Mouse (Mus musculus) layer of hippocampus, adult 9-10 months (tissue): ENCODE measurements around the gene Rrp1.
"Not testable (repeated sequence)": the region's sequence is repeated elsewhere in the genome, so short reads cannot be mapped to it uniquely, and the experiment has no call there.

Experiments used
- DNase-seq: peaks from one replicate; pipeline ENCODE4 v3.0.0; 2022; ENCODE audit warnings: low spot score

The Rrp1 gene

DNA sequence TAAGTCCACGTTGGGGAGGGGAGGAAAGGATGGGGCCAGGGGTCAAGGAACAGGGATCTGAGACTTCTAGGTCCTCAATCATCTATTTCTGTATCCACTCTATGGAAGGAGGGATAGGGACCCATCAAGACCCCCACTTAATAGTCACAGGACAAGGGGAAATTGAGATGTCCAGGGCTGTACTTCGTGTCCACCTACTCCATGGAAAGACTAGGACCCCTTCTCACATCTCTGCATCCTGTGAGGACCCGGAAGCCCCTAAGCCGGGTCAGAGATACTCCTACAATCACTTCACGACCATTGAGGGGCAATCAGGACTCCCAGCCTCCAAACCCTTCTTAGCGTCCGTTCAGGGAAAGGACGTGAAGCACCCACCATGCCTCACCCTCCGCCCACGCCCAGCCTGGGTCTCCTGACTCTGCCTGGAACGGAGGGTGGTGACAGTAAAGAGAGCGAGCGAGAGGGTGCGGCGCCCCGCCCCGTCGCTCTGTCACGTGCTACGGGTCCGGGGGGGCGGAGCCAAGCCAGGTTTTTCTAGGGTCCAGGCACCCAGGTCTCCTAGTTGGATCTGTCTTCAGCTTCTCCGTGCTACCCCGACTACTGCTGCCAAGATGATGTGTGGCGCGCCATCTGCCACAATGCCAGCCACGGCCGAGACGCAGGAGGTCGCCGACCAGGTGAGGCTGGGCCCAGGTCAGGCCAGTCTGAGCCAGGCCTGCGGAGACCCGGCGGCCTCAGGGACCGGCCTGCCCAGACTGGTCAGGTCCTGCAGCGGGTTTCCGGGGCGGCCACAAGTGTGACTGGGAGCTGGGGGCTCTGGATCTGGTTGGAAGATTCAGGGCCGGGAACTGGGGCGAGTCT lies 12.6 kb upstream of the Rrp1 start, which contains the start of gene Cstb:
TSS of gene Cstb (plus strand) at position 489 of the 861 bp plus-strand sequence.
- peak; percentile 68 for DNase-seq

DNA sequence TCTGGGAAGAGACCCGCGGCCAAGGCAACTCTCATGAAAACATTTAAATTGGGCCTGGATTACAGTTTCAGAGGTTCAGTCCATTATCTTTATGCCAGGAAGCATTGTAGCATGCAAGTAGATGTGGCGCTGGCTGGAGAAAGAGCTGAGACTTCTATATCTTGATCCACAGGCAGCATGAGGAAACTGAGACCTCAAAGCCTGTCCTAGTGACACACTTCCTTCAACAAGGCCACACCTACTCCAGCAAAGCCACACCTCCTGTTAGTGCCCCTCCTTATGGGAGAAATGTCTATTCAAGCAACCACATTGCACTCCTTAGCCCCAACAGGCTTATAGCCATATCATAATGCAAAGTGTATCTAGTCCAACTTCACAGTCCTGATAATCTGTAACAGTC lies 9.8 kb upstream of the Rrp1 start:
- DNase-seq = no peak

DNA sequence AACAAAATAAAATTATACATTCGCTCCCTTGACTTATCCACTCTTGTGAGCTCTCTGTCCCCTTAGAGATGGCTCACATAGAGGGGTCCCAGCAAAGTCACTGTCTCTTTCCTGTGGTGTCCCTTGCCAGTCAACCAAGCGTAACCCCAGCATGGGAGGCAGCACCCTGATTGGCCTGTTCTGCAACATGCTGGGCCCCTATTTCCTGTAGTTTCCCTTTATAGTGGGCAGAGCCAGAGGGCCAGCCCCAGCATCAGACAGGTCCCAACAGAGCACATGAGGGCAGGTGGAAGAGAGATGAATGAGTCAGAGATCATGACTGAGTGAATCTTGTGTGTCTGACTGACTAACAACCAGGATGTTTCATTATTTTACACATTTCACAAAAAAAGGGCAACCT lies 8.1 kb upstream of the Rrp1 start:
- DNase-seq = no peak

DNA sequence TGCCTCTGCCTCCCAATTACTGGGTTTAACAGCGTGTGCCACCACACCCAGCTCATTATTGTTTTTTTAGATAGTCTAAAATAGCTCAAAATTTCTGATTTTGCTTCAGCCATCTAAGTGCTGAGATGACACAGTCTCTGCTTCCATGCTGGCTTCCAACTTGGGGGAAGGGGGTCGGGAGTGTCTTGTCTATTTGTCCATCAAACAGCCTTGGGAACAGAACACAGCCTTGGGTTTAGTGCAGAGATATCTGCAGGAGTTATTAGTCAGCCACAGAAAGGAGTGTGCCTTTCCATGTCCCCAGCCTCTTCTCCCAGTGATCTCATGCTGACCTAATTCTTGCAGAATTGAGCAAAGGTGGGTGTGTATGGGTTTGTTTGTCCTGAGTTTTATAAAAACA lies 5.9 kb upstream of the Rrp1 start:
- DNase-seq = no peak

DNA sequence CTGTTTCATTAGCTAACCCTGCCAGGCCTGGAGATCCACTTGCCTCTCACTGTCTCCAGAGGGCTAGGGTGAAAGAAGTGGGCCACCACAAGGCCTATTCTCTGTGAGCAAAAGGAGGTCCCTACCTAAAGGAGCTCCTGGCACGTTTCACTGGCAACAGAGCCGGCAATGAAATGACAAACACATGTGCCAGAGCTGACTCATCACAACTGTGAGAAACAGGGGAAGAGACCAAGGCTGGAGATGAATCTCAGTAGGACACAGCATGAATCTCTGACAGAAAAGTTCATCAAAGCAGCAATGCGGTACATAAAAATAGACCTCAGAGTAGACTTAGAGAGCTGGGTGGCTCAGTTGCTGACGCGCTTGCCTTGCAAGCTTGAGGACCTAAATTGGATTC lies 5.0 kb upstream of the Rrp1 start:
- DNase-seq = no peak

DNA sequence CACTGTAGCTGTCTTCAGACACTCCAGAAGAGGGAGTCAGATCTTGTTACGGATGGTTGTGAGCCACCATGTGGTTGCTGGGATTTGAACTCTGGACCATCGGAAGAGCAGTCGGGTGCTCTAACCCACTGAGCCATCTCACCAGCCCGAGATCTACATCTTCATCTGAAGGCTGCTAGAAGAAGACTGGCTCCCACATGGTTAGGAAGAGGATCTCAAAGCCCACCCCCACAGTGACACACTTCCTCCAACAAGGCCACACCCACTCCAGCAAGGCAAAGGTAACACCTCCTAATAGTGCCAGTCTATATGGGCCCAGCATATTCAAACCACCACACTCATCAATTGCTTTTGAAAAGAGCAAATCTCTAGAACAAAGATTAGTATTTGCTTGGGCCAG lies 2.1 kb upstream of the Rrp1 start:
- not testable (repeated sequence) for DNase-seq

DNA sequence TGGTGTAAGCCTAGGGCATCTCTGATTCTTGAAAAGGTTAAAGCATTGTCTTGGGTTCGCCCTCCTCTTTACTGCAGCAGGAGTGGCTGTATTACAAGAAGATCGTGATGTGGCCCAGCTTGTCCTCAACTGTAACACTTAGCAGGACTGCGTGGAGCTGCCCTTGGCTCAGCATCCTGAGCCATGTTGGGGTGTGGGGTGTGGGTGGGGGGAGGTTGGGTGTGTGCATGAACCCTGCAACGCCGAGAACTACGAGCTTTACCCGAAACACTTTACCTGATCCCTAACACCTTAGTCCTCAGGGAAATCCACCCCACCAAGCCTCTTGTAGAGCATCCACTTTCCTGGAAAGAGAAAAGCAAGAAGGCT lies 293 bp upstream of the Rrp1 start:
- no peak for DNase-seq

DNA sequence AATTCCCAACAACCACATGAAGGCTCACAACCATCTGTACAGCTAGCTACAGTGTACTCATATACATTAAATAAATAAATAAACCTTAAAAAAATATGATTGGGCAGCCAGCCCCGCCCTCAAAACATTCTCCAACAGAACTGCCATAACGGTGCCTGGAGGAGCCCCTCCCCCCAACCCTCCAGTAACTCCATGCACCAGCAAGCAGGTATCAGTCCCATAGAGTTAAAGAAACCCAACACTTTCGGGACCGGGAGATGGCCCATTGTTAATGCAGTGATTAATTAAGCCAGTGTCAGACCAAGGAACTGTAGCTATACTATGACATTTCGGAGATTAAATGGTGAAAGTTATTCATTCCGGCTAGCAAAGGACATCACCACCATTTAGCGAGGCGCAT lies 992 bp downstream of the Rrp1 start:
- DNase-seq = no peak

DNA sequence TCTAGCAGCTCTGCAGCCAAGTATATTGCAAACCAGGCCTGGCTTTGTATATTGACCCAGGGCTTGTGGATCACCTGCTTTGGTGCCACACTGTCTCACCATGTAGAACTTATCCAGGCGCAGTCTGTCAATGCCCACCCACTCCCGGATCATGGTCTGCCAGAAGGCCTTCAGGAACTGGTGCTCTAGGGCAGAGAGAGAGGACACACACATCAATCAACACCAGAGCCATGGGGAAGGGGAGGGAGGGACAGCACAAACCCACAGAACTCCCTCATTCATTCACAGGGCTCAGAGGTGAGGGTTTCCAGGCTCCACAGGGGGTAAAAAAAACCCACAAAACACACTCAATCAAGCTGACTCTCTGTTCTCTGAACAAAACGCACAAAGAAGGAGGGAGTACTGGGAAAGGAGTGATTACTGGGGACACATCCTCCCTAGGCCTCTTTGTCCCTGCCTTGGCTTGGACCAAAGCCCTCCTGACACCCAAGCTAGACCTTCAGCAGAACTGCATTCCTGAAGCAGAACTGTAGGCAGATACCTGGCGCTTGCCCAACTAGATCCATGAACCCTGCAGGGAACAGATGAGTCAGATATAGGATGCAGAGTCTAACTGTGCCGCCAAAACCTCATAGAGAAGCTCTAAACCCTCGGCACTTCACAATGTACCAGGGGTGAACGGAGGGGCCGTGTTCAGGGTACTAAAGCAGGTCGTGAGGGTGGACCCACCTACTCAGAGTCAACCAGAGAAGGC lies 3.6 kb downstream of the Rrp1 start:
- DNase-seq = no peak

DNA sequence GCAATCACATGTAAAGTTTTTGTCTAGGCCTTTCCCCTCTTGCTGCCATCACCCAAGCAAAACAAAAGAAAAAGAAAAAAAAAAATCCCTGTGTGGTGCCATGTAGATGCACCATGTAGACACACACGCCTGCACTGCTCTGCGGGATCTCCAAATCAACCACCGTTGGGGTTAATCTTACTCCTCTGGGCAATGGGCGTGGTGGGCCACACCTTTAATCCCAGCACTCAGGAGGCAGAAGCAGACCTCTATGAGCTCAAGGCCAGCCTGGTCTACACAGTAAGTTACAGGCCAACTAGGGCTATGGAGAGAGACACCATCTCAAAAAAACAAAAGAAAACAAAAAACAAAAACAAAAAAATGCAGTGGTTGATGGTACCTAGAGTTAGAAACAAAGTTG lies 5.7 kb downstream of the Rrp1 start:
- DNase-seq = no peak

DNA sequence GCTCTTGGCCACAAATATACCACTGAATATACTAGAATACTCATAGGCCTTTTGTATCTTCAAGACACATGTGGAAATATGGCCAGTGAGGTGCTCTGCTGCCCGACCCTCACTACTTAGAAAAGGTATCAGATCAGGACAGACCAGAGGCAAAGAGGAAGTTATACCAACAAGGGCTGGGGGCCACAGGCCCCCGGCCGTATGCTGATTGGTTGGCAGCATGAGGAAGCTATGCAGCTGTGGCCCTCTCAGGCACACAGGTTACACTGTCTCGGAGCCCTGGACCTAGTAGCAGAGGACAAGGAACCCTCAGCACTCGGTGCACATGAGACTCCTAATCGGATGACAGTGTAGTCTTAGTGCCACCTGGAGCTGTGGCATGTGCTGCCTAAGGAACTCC lies 6.7 kb downstream of the Rrp1 start:
- DNase-seq = no peak

DNA sequence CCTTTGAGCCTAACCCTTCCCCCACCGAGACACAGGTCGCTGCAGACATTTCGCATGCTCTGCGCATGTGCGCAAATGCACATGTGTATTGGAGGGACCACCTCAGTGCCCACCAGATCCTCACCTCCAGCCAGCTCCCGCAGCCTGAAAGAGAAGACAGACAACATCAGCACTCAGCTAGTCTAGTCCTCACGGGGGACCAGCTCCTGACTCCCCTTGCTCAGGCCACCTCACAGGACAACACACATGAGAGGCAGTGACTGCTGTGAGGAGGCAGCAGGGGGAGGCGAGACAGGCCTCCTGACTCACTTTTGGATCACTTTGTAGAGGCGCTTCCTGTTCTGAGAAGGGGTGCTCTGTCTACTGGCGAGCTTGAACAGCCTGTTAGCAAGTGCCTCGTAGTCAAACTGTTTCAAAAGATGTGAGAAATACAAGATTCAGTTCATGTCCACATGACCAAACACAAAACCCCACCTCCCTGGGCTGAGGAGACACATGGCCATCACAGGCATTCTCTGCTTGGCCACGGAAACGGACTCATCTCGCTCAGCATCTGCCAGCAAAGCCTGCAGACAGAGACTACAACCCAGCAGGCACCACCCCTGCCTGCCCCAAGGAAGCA lies 10.4 kb downstream of the Rrp1 start:
- DNase-seq = no peak

DNA sequence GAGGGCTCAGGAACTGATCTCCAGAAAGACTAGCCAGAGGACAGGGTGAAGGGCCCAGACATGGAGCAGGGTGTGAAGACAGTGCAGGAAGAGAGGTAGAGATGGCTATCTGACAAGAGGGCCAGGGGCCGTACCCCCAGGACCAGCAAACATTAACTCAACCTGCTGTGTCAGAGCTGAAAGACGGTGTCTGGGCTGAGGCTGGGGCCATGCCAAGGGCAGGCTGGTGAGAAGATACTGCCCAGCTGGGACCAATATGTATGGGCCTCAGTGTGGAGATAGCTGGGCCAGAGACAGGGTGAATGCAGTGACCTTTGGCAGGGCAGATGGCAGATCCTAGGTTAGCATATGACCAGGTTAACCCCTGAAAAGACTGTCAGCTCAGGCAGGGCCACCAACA lies 11.7 kb downstream of the Rrp1 start:
- no peak for DNase-seq

DNA sequence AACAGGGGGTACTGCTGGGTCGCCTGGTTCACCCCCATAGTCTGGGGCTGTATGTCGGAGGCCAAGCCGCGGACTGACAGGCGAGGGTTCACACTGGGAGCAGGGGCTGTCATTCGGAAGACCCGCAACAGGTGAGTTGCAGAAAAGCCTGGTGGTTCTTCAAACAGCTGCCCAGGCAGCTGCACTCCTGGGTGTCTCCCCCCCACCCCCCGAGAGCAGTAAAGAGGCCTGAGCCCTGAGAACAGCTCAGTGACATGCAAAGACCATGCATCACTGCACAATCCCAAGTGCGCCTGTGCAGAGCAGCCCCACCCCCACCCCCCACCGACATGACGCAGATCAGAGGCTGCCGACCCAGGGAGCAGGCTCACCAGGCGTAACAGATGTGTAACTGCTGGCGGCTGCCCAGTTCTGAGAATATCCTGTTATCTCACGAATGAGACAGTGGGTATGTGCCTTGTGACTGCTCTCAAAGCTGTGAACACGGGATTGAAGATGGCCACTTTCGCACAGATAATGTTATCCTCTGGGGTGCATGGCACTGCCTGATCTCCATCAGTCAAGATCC lies 13.7 kb downstream of the Rrp1 start:
- no peak for DNase-seq

DNA sequence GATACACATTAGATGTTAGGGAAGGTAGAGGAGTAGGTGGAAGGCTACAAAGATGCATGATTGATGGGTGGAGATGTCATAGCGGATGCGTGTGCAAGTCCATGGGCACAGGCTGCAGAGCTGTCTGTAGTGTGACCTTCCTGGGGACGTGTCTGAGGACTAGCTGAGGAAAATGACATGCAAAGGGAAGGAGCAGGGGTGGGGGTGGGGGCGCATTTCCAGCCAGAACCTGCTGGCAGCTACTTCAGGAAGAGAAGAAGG lies 16.3 kb downstream of the Rrp1 start:
- no peak for DNase-seq

DNA sequence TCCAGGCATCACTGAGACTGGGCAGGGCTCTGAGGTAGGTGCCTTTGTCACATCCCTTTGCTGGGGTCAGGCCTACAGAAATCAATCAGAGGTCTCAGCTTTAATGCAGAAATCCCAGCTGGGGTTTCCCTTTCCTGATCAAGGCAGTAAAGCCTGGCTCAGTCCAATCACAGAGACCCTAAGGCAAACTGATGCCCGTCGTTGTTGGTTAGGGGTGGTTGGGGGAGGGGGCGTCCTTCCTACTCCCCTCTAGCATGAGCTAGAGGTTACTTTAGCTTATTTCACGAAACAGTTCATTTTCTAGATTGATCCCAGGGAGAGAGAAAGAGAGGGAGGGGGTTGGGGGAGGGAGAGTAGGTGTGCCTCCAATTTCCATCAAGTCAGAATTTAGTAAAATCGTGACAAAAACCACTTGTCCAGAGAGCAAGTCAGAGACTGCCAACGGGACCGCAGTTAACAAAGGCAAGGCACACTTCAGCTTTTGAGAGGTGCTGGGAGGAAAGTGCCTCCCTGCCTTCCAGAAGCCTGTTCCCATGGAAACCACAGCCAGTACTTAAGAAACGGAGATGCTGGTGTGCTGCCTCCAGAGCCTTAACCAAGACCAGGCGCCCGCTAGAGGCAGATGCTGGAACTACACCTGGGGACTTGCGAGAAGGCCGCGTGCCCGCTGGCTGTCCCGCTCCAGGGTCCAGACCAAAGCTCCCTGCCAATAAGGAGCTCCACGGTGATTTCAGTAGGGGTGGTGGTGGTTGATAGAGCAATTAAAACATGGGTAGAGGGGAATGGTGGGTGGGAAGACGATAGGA lies 16.8 kb downstream of the Rrp1 start:
- DNase-seq = peak; percentile 96

DNA sequence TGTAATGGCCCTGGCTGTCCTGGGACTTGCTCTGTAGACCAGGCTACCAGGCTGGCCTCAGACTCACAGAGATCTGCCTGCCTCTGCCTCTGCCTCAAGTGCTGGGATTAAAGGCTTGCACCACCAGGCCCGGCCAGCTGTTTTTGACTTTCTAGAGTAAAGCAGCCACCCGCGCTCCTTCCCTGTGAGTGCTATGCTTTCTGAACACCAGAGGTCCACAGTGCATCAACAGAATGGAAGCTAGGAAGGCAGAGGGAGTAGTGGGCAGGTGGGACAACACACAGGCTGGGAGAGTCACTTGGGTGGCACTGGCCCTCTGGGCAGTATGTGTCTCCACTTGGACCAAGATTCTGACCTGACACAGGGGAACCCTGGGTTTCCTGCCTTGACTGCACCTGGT lies 17.5 kb downstream of the Rrp1 start:
- no peak for DNase-seq

DNA sequence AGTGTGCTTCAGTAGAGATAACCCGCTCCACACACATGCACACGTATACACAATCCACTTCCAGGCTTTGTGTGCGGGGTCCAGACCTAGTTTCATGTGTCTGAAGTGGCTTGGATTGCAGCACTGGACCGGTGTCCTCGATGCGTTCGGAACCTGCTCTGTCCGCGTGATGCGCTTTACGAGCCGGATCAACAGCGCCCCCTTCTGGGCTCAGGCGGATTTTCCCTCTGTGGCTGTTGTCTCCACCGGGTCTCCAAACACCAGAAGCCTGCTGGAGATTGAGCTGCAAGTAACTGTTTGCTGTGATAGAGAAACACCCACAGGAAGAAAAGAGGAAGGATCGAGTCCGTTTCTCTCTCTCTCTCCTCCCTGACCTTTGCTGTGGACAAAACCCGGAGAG lies 20.8 kb downstream of the Rrp1 start:
- peak; percentile 67 for DNase-seq

DNA sequence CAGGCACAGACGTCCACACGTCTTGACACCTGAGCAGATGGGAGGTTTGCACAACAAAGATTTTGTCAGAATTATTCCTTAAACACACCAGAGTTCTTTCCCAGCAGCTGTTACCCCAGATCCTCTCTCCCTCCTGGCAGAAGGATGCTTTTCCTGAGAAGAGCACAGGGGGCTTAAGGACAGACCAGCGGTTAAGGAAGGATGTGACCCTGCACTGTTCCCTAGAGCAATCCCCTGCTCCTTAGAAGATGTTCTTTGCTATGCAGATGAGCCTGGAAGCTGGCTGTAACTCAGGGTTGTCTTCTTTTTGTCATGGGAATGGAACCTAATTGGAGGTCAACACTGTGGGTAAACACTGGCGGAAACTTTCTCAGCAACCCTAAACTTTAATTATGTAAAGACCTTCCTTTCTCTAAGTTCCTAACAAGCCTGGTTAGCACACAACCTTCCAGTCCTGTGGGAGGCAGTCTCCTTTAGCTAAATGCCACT lies 21.8 kb downstream of the Rrp1 start:
- DNase-seq = no peak

DNA sequence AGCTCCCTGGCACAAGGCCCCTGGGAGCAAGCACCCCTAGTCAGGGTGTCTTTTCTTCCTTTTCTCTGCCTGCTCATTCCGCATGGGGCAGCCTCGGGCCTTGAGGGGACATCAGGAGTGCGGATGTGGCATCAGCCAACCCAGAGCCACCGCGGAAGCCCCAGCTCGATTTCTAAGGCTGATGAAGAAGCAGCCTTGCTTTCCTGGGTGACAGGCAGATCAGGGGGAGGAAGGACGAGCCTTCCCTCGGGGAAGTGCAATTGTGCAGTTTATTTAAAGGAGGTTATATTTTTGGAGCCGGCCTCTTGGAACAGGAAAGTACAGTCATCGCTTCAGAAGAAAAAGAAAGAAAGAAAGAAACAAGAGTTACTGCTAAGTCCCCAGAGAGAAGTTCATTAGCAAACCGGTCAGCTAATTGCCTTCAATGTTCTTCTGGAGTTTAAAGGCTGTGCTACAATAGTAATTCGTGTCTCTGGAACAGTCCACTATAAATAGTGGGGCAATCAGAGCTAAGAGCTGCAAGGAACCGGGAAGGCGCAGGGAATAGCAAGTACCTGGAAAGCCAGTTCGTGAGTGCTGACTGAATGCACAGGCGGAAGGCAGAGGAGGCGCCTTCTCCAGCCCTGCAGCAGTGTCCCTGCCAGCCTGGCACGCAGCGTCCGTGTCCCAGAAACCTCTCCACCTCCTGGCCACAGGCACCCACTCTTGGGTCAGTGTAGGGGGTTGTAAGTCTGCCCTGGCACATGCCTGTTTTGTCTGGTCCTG lies 24.4 kb downstream of the Rrp1 start:
- DNase-seq = no peak

DNA sequence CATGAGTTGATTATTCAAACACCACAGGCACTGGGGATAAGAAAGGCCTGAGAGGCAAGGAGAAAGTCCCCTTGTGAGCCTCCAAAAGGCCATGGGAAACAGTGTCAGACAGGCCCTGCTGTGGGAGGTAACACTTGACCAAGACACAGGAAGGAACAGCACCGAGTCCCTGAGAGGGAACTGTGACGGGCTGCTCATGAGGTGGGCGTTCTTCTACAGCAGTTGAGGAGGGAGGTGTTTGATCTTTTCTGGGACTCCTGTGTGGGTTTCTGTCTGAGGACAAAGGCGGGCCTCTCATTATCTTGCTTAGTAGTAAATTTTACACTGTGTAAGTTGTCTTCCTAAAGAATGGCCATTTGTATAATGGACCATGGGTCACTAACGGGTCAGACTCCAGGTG lies 27.3 kb downstream of the Rrp1 start:
- DNase-seq = no peak
